Mouse (Mus musculus) splenic B cell, adult 2 months (primary cell): Measurements from ENCODE around the gene Rab36.

ENCODE experiments used
- DNase-seq: peaks from one replicate; pipeline ENCODE4 v3.0.0-alpha.2; 2011; ENCODE audit warnings: low read depth, low spot score
- H3K27me3 ChIP-seq: 2 replicates; pipeline ENCODE4 v1.6.1; 2012; ENCODE audit warnings: mild to moderate bottlenecking, low read length, moderate library complexity, mixed read lengths; ENCODE audit not compliant: control insufficient read depth, poor library complexity, insufficient read depth, severe bottlenecking
- H3K36me3 ChIP-seq: 2 replicates; pipeline ENCODE4 v1.6.1; 2012; ENCODE audit warnings: mild to moderate bottlenecking, low read length, moderate library complexity, mixed read lengths; ENCODE audit not compliant: control insufficient read depth, poor library complexity, insufficient read depth, severe bottlenecking

The Rab36 gene

GRCm38 (mm10) chr10:75056255-75056654 lies 19.4 kb downstream of the Rab36 start:
- Histone ChIP-seq H3K36me3 (no peaks in the 10 kb centered on the region), H3K27me3 (no peaks in the 10 kb centered on the region)
- no peak for DNase-seq

GRCm38 (mm10) chr10:75058336-75058735 lies 21.5 kb downstream of the Rab36 start:
- no peak for DNase-seq

GRCm38 (mm10) chr10:75058761-75059395 lies 22.0 kb downstream of the Rab36 start:
- no peak for DNase-seq
- no peaks in the 10 kb centered on the region for H3K27me3 ChIP-seq
- no peaks in the 10 kb centered on the region for H3K36me3 ChIP-seq

More at GRCm38 (mm10) chr10:75058336-75058735, 21.5 kb downstream of the Rab36 start:
- Histone ChIP-seq H3K36me3 (no peaks in the 10 kb centered on the region), H3K27me3 (no peaks in the 10 kb centered on the region)

GRCm38 (mm10) chr10:75059396-75059795 lies 22.5 kb downstream of the Rab36 start:
- peak; percentile 87 for DNase-seq
- H3K27me3 ChIP-seq = no peaks in the 10 kb centered on the region
- no peaks in the 10 kb centered on the region for H3K36me3 ChIP-seq

GRCm38 (mm10) chr10:75060217-75060842 lies 23.5 kb downstream of the Rab36 start, which contains the start of gene Bcr:
TSS of gene Bcr (plus strand) at chr10:75060592.
- DNase-seq = peak; percentile 71

GRCm38 (mm10) chr10:75060843-75061235 lies 24.0 kb downstream of the Rab36 start:
- DNase-seq = peak; percentile 36
- no peaks in the 10 kb centered on the region for H3K36me3 ChIP-seq

More at GRCm38 (mm10) chr10:75060217-75060842, 23.5 kb downstream of the Rab36 start, which contains the start of gene Bcr:
- Histone ChIP-seq H3K27me3 (no peaks in the 10 kb centered on the region), H3K36me3 (no peaks in the 10 kb centered on the region)

GRCm38 (mm10) chr10:75061341-75062188 lies 24.7 kb downstream of the Rab36 start:
- Histone ChIP-seq H3K27me3 (no peaks in the 10 kb centered on the region), H3K36me3 (no peaks in the 10 kb centered on the region)
- DNase-seq = peak; percentile 37

More at GRCm38 (mm10) chr10:75060843-75061235, 24.0 kb downstream of the Rab36 start:
- H3K27me3 ChIP-seq = no peaks in the 10 kb centered on the region

- Histone ChIP-seq H3K36me3 (no peaks in the 10 kb centered on the region), H3K27me3 (no peaks in the 10 kb centered on the region)
- peak; percentile 39 for DNase-seq
Measured at GRCm38 (mm10) chr10:75062189-75062561, 25.3 kb downstream of the Rab36 start.

- peak; percentile 55 for DNase-seq
- H3K36me3 ChIP-seq = no peaks in the 10 kb centered on the region
- H3K27me3 ChIP-seq = no peaks in the 10 kb centered on the region
Measured at GRCm38 (mm10) chr10:75062621-75063020, 25.8 kb downstream of the Rab36 start.

- H3K36me3 ChIP-seq = no peaks in the 10 kb centered on the region
- H3K27me3 ChIP-seq = no peaks in the 10 kb centered on the region
- peak; percentile 25 for DNase-seq
Measured at GRCm38 (mm10) chr10:75063301-75063965, 26.6 kb downstream of the Rab36 start.

- no peak for DNase-seq
- Histone ChIP-seq H3K36me3 (no peaks in the 10 kb centered on the region), H3K27me3 (no peaks in the 10 kb centered on the region)
Measured at GRCm38 (mm10) chr10:75065691-75066090, 28.8 kb downstream of the Rab36 start.

GRCm38 (mm10) chr10:75067446-75067845 lies 30.6 kb downstream of the Rab36 start:
- no peaks in the 10 kb centered on the region for H3K27me3 ChIP-seq
- DNase-seq = no peak
- H3K36me3 ChIP-seq = no peaks in the 10 kb centered on the region

- no peaks in the 10 kb centered on the region for H3K36me3 ChIP-seq
- DNase-seq = no peak
- no peaks in the 10 kb centered on the region for H3K27me3 ChIP-seq
Measured at GRCm38 (mm10) chr10:75068086-75068485, 31.2 kb downstream of the Rab36 start.

GRCm38 (mm10) chr10:75068624-75069328 lies 31.9 kb downstream of the Rab36 start:
- H3K36me3 ChIP-seq = no peaks in the 10 kb centered on the region
- H3K27me3 ChIP-seq = no peaks in the 10 kb centered on the region
- no peak for DNase-seq
